Mouse (Mus musculus) MEL (cell line): Measurements from ENCODE around the gene Trim67. TPM values are rescaled to one million over a fixed set of nuclear protein-coding genes. Genes with fewer than 3 reads are reported as not detected.

Source experiments
- DNase-seq: peaks from one replicate; pipeline ENCODE4 v3.0.0; 2011; ENCODE audit warnings: low read depth, low spot score
- H3K27ac ChIP-seq: 2 replicates; pipeline ENCODE4 v1.5.1; 2012; ENCODE audit warnings: low read depth, mild to moderate bottlenecking, control low read depth, low read length, moderate library complexity; ENCODE audit not compliant: control insufficient read depth
- H3K27me3 ChIP-seq, 2 experiments: fragments of 150-350 bp in 1 of 2; sonication (generic) in 1 of 2; 2 replicates each; pipeline ENCODE4 v1.6.1; 2012; ENCODE audit warnings: low read length in 2 of 2, mild to moderate bottlenecking in 2 of 2, improper control_type of control experiment in 1 of 2, moderate library complexity in 1 of 2; ENCODE audit not compliant: insufficient read depth in 2 of 2, control insufficient read depth in 1 of 2
- H3K36me3 ChIP-seq, 2 experiments: 2 replicates each; pipeline ENCODE4 v1.6.1; 2012 to 2014; ENCODE audit warnings: low read length in 2 of 2, improper control_type of control experiment in 1 of 2, inconsistent platforms in 1 of 2, mild to moderate bottlenecking in 1 of 2; ENCODE audit not compliant: insufficient read depth in 2 of 2, control insufficient read depth in 1 of 2
- H3K4me1 ChIP-seq, 2 experiments: fragments of 150-350 bp in 1 of 2; sonication (generic) in 1 of 2; 2 replicates each; pipeline ENCODE4 v1.6.1; 2012; ENCODE audit warnings: low read length in 2 of 2, improper control_type of control experiment in 1 of 2, mild to moderate bottlenecking in 1 of 2; ENCODE audit not compliant: insufficient read depth in 2 of 2, control insufficient read depth in 1 of 2
- H3K4me3 ChIP-seq, 2 experiments: fragments of 150-350 bp in 1 of 2; sonication (generic) in 1 of 2; 2 replicates each; pipeline ENCODE4 v1.5.1; 2012; ENCODE audit warnings: low read depth in 2 of 2, low read length in 2 of 2, mild to moderate bottlenecking in 2 of 2, moderate library complexity in 2 of 2, control low read depth in 1 of 2, improper control_type of control experiment in 1 of 2; ENCODE audit not compliant: control insufficient read depth in 1 of 2, insufficient read depth in 1 of 2
- H3K79me2 ChIP-seq: 2 replicates; pipeline ENCODE4 v1.6.1; 2012; ENCODE audit warnings: mild to moderate bottlenecking, low read length, moderate library complexity; ENCODE audit not compliant: control insufficient read depth, poor library complexity, insufficient read depth
- H3K9ac ChIP-seq: 2 replicates; pipeline ENCODE4 v1.6.1; 2012; ENCODE audit warnings: low read depth, mild to moderate bottlenecking, control low read depth, low read length, moderate library complexity; ENCODE audit not compliant: control insufficient read depth, poor library complexity, severe bottlenecking
- H3K9me3 ChIP-seq: fragments of 150-350 bp; sonication (generic); replicated peaks from 2 replicates; pipeline ENCODE4 v1.6.1; 2012; ENCODE audit warnings: mild to moderate bottlenecking, low read length, improper control_type of control experiment, moderate library complexity; ENCODE audit not compliant: insufficient read depth
- CHD2 ChIP-seq: IDR thresholded peaks from 2 replicates; pipeline ENCODE4 v1.6.1; 2011; ENCODE audit warnings: low read length, improper control_type of control experiment
- ETS1 ChIP-seq: IDR thresholded peaks from 2 replicates; pipeline ENCODE4 v1.6.1; 2012; ENCODE audit warnings: low read depth, mild to moderate bottlenecking, inconsistent platforms, low read length, improper control_type of control experiment, moderate library complexity
- GABPA ChIP-seq: IDR thresholded peaks from 2 replicates; pipeline ENCODE4 v1.6.1; 2012; ENCODE audit warnings: low read depth, mild to moderate bottlenecking, inconsistent platforms, low read length, improper control_type of control experiment, moderate library complexity
- HCFC1 ChIP-seq: IDR thresholded peaks from 2 replicates; pipeline ENCODE4 v1.6.1; 2012; ENCODE audit warnings: low read depth, mild to moderate bottlenecking, inconsistent platforms, low read length, improper control_type of control experiment, moderate library complexity
- JUND ChIP-seq: IDR thresholded peaks from 2 replicates; pipeline ENCODE4 v1.6.1; 2011; ENCODE audit warnings: low read depth, mild to moderate bottlenecking, improper control_type of control experiment, low read length
- MAX ChIP-seq: IDR thresholded peaks from 2 replicates; pipeline ENCODE4 v1.6.1; 2011; ENCODE audit warnings: low read length, improper control_type of control experiment
- MAZ ChIP-seq: IDR thresholded peaks from 2 replicates; pipeline ENCODE4 v1.6.1; 2012; ENCODE audit warnings: low read depth, mild to moderate bottlenecking, inconsistent platforms, low read length, improper control_type of control experiment
- MYC ChIP-seq: IDR thresholded peaks from 2 replicates; pipeline ENCODE4 v1.6.1; 2011; ENCODE audit warnings: low read depth, mild to moderate bottlenecking, low read length, improper control_type of control experiment, moderate library complexity
- NELFE ChIP-seq: IDR thresholded peaks from 2 replicates; pipeline ENCODE4 v1.6.1; 2011; ENCODE audit warnings: low read depth, low read length, improper control_type of control experiment
- POLR2AphosphoS2 ChIP-seq: IDR thresholded peaks from 2 replicates; pipeline ENCODE4 v1.6.1; 2011; ENCODE audit warnings: low read length, improper control_type of control experiment
- POLR2AphosphoS5 ChIP-seq: IDR thresholded peaks from 2 replicates; pipeline ENCODE4 v1.6.1; 2012; ENCODE audit warnings: low read depth, borderline replicate concordance, mild to moderate bottlenecking, inconsistent platforms, low read length, moderate library complexity, mixed read lengths
- RAD21 ChIP-seq: IDR thresholded peaks from 2 replicates; pipeline ENCODE4 v1.6.1; 2011; ENCODE audit warnings: mild to moderate bottlenecking, low read depth, low read length, improper control_type of control experiment
- SIN3A ChIP-seq: IDR thresholded peaks from 2 replicates; pipeline ENCODE4 v1.6.1; 2012; ENCODE audit warnings: low read length, improper control_type of control experiment, inconsistent platforms
- SMC3 ChIP-seq: IDR thresholded peaks from 2 replicates; pipeline ENCODE4 v1.6.1; 2011; ENCODE audit warnings: low read depth, low read length, improper control_type of control experiment
- TBP ChIP-seq: IDR thresholded peaks from 2 replicates; pipeline ENCODE4 v1.8.0; 2011; ENCODE audit warnings: low read depth, low read length, improper control_type of control experiment
- TCF12 ChIP-seq: IDR thresholded peaks from 2 replicates; pipeline ENCODE4 v1.6.1; 2014; ENCODE audit warnings: low read depth, mild to moderate bottlenecking, inconsistent platforms, low read length, improper control_type of control experiment, moderate library complexity
- USF1 ChIP-seq: IDR thresholded peaks from 2 replicates; pipeline ENCODE4 v1.6.1; 2014; ENCODE audit warnings: low read depth, mild to moderate bottlenecking, inconsistent platforms, low read length, improper control_type of control experiment, moderate library complexity
- USF2 ChIP-seq, 2 experiments: IDR thresholded peaks; 2 replicates each; pipeline ENCODE4 v1.6.1; 2011 to 2012; ENCODE audit warnings: improper control_type of control experiment in 2 of 2, low read length in 2 of 2, borderline replicate concordance in 1 of 2, inconsistent platforms in 1 of 2, low read depth in 1 of 2, mild to moderate bottlenecking in 1 of 2; ENCODE audit not compliant: insufficient read depth in 1 of 2
- ZC3H11A ChIP-seq: IDR thresholded peaks from 2 replicates; pipeline ENCODE4 v1.6.1; 2012; ENCODE audit warnings: low read depth, mild to moderate bottlenecking, inconsistent platforms, low read length, improper control_type of control experiment
- ZKSCAN1 ChIP-seq: IDR thresholded peaks from 2 replicates; pipeline ENCODE4 v1.6.1; 2012; ENCODE audit warnings: low read depth, mild to moderate bottlenecking, inconsistent platforms, low read length, improper control_type of control experiment, moderate library complexity
- ZMIZ1 ChIP-seq: IDR thresholded peaks from 2 replicates; pipeline ENCODE4 v1.6.1; 2012; ENCODE audit warnings: low read depth, mild to moderate bottlenecking, inconsistent platforms, low read length, improper control_type of control experiment, moderate library complexity
- polyA plus RNA-seq, 2 experiments: library from polyadenylated mRNA; stranded (reverse) in 1 of 2; unstranded in 1 of 2; fragments of >175 nt in 1 of 2; fragments of >200 nt in 1 of 2; gene quantifications; 2 replicates each; pipeline versions ENCODE4 v1.2.1 to v1.2.4; 2012; ENCODE audit warnings: low replicate concordance in 2 of 2, low read depth in 1 of 2; ENCODE audit not compliant: insufficient read length in 2 of 2, insufficient read depth in 1 of 2, missing spikeins in 1 of 2
- total RNA-seq: library from RNA; depleted of rRNA; stranded (reverse); fragments of 300-350 nt; gene quantifications from 2 replicates; pipeline ENCODE4 v1.2.3, GENCODE M21; 2012

Trim67 gene
- total and polyA plus RNA-seq, 3 experiments, result 0.06 TPM; not detected in 2

- H3K9me3 ChIP-seq, result no peaks in the 10 kb centered on the region
- no peak overlapping the region for H3K9ac ChIP-seq
- H3K27me3 ChIP-seq, result no peaks in the 10 kb centered on the region
- H3K4me1 ChIP-seq, result no peaks in the 10 kb centered on the region
- H3K4me3 ChIP-seq, result no peak overlapping the region
- H3K27ac ChIP-seq, result no peak overlapping the region
- TF ChIP-seq GABPA (no peak), POLR2AphosphoS2 (0 out of 2 replicates have a peak, but pooled peaks have one; percentile 56)
- H3K79me2 ChIP-seq, result no peaks in the 10 kb centered on the region
- H3K36me3 ChIP-seq, result peaks cover 0 to 3% of the 10 kb centered on the region in 2 experiments; a peak in 1 of 4 replicates
- no peak for DNase-seq
Measured at GRCm38 (mm10) chr8:124836273-124836672, 43.4 kb downstream of the Trim67 start.

DNA sequence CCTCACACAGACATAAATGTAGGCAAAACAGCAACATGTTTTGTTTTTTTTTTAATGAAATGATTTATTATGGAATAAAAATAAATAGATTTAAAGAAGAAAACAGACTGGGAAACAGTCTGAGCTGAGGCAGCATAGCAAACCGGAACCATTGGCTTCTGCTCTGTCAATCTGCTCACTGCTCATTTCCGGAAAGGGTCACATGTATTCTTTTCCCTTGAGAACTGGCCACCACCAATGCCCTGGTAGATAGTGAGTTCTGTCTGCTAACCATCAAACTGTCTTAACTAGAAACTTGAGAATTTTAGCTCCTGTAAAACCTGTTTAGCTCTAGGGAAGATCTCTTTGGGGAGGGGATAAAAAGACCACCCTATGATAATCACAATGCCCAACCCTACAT, 44.0 kb downstream of the Trim67 start:
- H3K27ac ChIP-seq, result no peak overlapping the region
- DNase-seq, result no peak
- no peak for TF ChIP-seq USF1
- TF ChIP-seq SIN3A, result no peak
- no peak for TF ChIP-seq MYC
- no peak for TF ChIP-seq HCFC1
- no peak for TF ChIP-seq POLR2AphosphoS5
- no peak for TF ChIP-seq JUND
- TF ChIP-seq NELFE, result no peak
- TF ChIP-seq ZC3H11A, result no peak
- TF ChIP-seq CHD2, result no peak
- TF ChIP-seq TBP, result no peak
- no peak for TF ChIP-seq USF2 (IDR thresholded peaks at IDR 0.05; ENCODE audit: borderline replicate concordance in 1 of 2, insufficient read depth in 1 of 2, low read depth in 1 of 2, low read length in 2 of 2)

DNA sequence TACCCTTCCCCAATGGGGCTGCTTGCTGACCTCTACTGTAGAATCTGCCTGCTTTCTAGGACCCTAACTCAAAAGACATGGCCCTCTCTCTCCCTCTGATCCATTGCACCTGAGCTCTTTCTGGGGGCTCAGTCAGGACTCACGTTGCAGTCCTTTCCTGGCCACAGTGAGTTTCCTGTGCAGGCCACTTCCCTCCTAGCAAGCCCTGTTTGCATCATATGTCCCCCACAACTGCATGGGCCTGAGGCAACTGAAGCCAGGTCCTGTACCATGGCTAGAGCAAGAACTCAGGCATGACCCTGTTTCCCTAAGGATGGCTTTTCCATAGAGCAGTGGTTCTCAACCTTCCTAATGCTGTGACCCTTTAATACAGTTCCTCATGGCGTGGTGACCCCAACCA, 45.1 kb downstream of the Trim67 start:
- Histone ChIP-seq H3K4me1 (no peaks in the 10 kb centered on the region), H3K9ac (no peak overlapping the region), H3K79me2 (no peaks in the 10 kb centered on the region)
- no peak for TF ChIP-seq HCFC1
- no peak for TF ChIP-seq ZMIZ1
- TF ChIP-seq SMC3, result no peak
- no peak for TF ChIP-seq TBP
- TF ChIP-seq RAD21, result no peak
- no peak for TF ChIP-seq TCF12
- no peak for TF ChIP-seq SIN3A
- no peak for TF ChIP-seq POLR2AphosphoS5
- TF ChIP-seq ZKSCAN1, result no peak
- no peak for TF ChIP-seq ETS1
- no peak for TF ChIP-seq MAZ
- no peak for TF ChIP-seq MAX
- TF ChIP-seq POLR2AphosphoS2, result no peak
- TF ChIP-seq, all 39 proteins: peak for 0
- no peak for DNase-seq
- Histone ChIP-seq H3K4me3 (no peak overlapping the region), H3K27ac (no peak overlapping the region), H3K36me3 (peaks cover 0 to 3% of the 10 kb centered on the region in 2 experiments; a peak in 1 of 4 replicates), H3K27me3 (no peaks in the 10 kb centered on the region), H3K9me3 (no peaks in the 10 kb centered on the region)

More for the DNA sequence above, 44.0 kb downstream of the Trim67 start:
- H3K27me3 ChIP-seq, result no peaks in the 10 kb centered on the region
- H3K4me1 ChIP-seq, result no peaks in the 10 kb centered on the region
- H3K9ac ChIP-seq, result no peak overlapping the region
- no peaks in the 10 kb centered on the region for H3K79me2 ChIP-seq
- H3K9me3 ChIP-seq, result no peaks in the 10 kb centered on the region
- no peak overlapping the region for H3K4me3 ChIP-seq
- H3K36me3 ChIP-seq, result peaks cover 0 to 3% of the 10 kb centered on the region in 2 experiments; a peak in 1 of 4 replicates
